Mouse (Mus musculus): ENCODE measurements around the gene Arf1.

- no peak for TF ChIP-seq CTCF (IDR thresholded peaks at IDR 0.05; ENCODE audit: extremely low read depth, insufficient read length, insufficient replicate concordance, low read depth, low read length)
- no peak for TF ChIP-seq POLR2A (IDR thresholded peaks at IDR 0.05; ENCODE audit: low read depth, low read length)
Measured at GRCm38 (mm10) chr11:59239428-59239785, 11.3 kb upstream of the Arf1 start.

All from small intestine, adult 2 months (tissue).